ENCODE assay signal across 8 mouse cellular contexts in the genomic region with DNA sequence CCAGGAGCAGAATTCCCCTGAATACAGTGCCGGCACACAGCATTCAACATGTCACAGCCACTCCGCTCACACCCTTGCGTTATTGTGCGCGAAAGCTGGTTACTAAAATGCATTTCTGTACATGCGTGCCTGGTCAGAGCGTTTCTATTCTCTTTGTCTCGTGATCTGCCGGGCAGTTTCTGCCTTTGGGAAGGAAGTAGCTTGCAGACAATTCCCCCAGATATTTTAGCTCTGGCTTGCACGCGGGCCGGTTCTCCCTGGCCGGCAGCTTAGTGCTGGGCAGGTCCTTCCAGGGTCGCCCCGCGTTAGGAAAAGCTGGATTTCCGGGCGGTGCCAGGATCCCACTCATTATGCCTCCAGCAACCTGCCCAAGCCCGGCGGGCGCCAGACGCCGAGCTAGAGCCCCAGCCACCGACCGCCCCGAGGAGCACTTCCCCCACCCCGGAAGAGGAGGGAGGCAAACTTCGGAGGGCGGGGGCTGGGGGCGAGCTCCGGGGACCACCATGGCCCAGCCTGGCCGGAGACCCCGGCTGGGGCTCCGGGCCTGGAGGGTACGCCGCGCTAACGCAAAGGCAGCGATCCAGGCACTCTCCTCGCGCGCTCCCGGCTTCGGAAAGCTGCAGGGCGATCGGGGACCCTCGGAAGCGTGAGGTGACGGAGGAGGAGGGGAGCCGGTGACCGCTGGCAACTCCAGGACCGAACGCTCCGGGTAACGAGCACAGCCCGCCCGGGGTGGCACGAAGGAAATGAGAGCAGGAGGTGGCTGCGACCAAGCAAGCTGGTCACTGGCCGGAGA. TPM values are rescaled to one million over a fixed set of nuclear protein-coding genes. Genes with fewer than 3 reads are reported as not detected.
DNase-seq lines count a peak whose midpoint lies in the region; ATAC-seq and TF ChIP-seq lines count a peak whose summit lies in the region.

No protein-coding gene starts in this region.

- peaks cover 40% of the 10 kb centered on the region for H3K4me1 ChIP-seq in E14TG2a.4 (replicated peaks; ENCODE audit: low read depth, low read length)
- peaks cover 32% of the 10 kb centered on the region for H3K4me1 ChIP-seq in embryonic facial prominence, embryonic 14.5 days (ENCODE audit: control insufficient read depth, insufficient read depth, low read length)
- H3K4me1 ChIP-seq in heart, embryonic 15.5 days (replicated peaks): peaks cover 44% of the 10 kb centered on the region

- H3K36me3 ChIP-seq in E14TG2a.4 (ENCODE audit: insufficient read depth, low read length): no peaks in the 10 kb centered on the region
- no peaks in the 10 kb centered on the region for H3K36me3 ChIP-seq in embryonic facial prominence, embryonic 14.5 days (ENCODE audit: control insufficient read depth, insufficient read depth, low read length)
- no peaks in the 10 kb centered on the region for H3K36me3 ChIP-seq in heart, embryonic 15.5 days

- ATAC-seq in embryonic facial prominence, embryonic 14.5 days (ENCODE audit: low read depth): peak; percentile 10
- peak; percentile 37 for ATAC-seq in heart, embryonic 15.5 days (replicated peaks; ENCODE audit: insufficient number of reproducible peaks, insufficient read depth, low FRiP score, low read depth)

- peaks cover 19% of the 10 kb centered on the region for H3K27me3 ChIP-seq in E14TG2a.4 (ENCODE audit: insufficient read depth, low read length)
- no peaks in the 10 kb centered on the region for H3K27me3 ChIP-seq in embryonic facial prominence, embryonic 14.5 days (replicated peaks; ENCODE audit: control insufficient read depth, insufficient read depth, low read length)
- H3K27me3 ChIP-seq in heart, embryonic 15.5 days: no peaks in the 10 kb centered on the region

- WGBS in embryonic facial prominence, embryonic 14.5 days: under 1% methylated on average over 44 of the region's 60 CpGs
- under 1% methylated on average over 60 of the region's 60 CpGs for WGBS in heart, embryonic 15.5 days

- H3K27ac ChIP-seq in embryonic facial prominence, embryonic 14.5 days (replicated peaks; ENCODE audit: low read depth, low read length): peak overlapping the region; percentile 95
- H3K27ac ChIP-seq in heart, embryonic 15.5 days: peak overlapping the region; percentile 99

- peak overlapping the region; percentile 92 for H3K9ac ChIP-seq in embryonic facial prominence, embryonic 14.5 days (ENCODE audit: low read depth, low read length)
- peak overlapping the region; percentile 96 for H3K9ac ChIP-seq in heart, embryonic 15.5 days

- peak overlapping the region; percentile 84 for H3K4me2 ChIP-seq in embryonic facial prominence, embryonic 14.5 days (ENCODE audit: low read depth, low read length)
- peak overlapping the region; percentile 73 for H3K4me2 ChIP-seq in heart, embryonic 15.5 days

- H3K9me3 ChIP-seq in E14TG2a.4 (ENCODE audit: low read length): no peaks in the 10 kb centered on the region
- H3K9me3 ChIP-seq in embryonic facial prominence, embryonic 14.5 days (ENCODE audit: control insufficient read depth, low read length): no peaks in the 10 kb centered on the region
- no peaks in the 10 kb centered on the region for H3K9me3 ChIP-seq in heart, embryonic 15.5 days (replicated peaks)

- TF ChIP-seq CTCF in E14TG2a.4 (conservative IDR thresholded peaks at IDR 0.05; ENCODE audit: low read length): no peak

- peak; percentile 71 for DNase-seq in adrenal gland, postnatal 10 days
- DNase-seq in embryonic facial prominence, embryonic 14.5 days (ENCODE audit: low spot score): peak; percentile 59
- peak; percentile 48 to 76 for DNase-seq in kidney, postnatal 36 days
- peak; percentile 50 for DNase-seq in lung, postnatal 25 days (ENCODE audit: low spot score)
- DNase-seq in right cerebral cortex, postnatal 10 days (ENCODE audit: low spot score in 2 of 2): peak; percentile 70 to 74
- DNase-seq in c-Kit-positive CD71-positive TER-119-positive erythroid progenitor cells, embryonic 14.5 days (ENCODE audit: low spot score): no peak

- peak overlapping the region; percentile 92 for H3K4me3 ChIP-seq in E14TG2a.4 (replicated peaks; ENCODE audit: low read length)
- peak overlapping the region; percentile 98 for H3K4me3 ChIP-seq in embryonic facial prominence, embryonic 14.5 days (ENCODE audit: low read depth, low read length)
- H3K4me3 ChIP-seq in heart, embryonic 15.5 days: peak overlapping the region; percentile 98

RNA-seq across cellular contexts. Expression of a gene that starts 0.8 kb away (rescaled TPM):
- total RNA-seq in adrenal gland, postnatal 10 days (2021): 10 to 100 TPM; 82.7 to 83.1 TPM
- polyA plus RNA-seq in embryonic facial prominence, embryonic 14.5 days (2014; fragmentation: Nextera tagmentation; extraction: Ambion mirVana): 45.9 and 49.1 TPM in 2 replicates
- 20.2 and 23.8 TPM in 2 replicates for polyA plus RNA-seq in heart, embryonic 15.5 days (2015; fragmentation: Nextera tagmentation; extraction: Ambion mirVana)
